15 mouse cellular contexts compared by ENCODE assay signal in genomic region chr16:77154831-77155230, GRCm38 (mm10).
"Had no signal": no experiment of that assay in that cellular context is flagged by ENCODE, and none has a peak within 500 bp of the region (broad histone marks: within the 10 kb centered on the region; RNA-seq: fewer than 3 reads in every experiment).

No protein-coding gene starts in this region.

- H3K27ac ChIP-seq: macrophage; midbrain, embryonic 13.5 days; neural tube, embryonic 12.5 days; stomach, embryonic 15.5 days; stomach, postnatal 0 days had no signal

- ATAC-seq: liver, postnatal 0 days; midbrain, embryonic 13.5 days; midbrain, embryonic 16.5 days had no signal

- H3K4me2 ChIP-seq: midbrain, embryonic 11.5 days; midbrain, embryonic 13.5 days; neural tube, embryonic 12.5 days; stomach, embryonic 15.5 days had no signal

- H3K4me3 ChIP-seq: megakaryocyte, embryonic 14.5 days; midbrain, embryonic 13.5 days; neural tube, embryonic 12.5 days; stomach, embryonic 15.5 days had no signal

- H3K36me3 ChIP-seq: midbrain, embryonic 13.5 days; neural tube, embryonic 12.5 days; stomach, embryonic 15.5 days had no signal

- H3K9ac ChIP-seq: liver, postnatal 0 days; midbrain, embryonic 13.5 days; neural tube, embryonic 12.5 days; stomach, embryonic 15.5 days had no signal

- DNase-seq: liver, postnatal 0 days; lung, adult 2 months; lung, postnatal 10 days; right cerebral cortex, postnatal 14 days; thymus, adult 2 months; thymus, postnatal 25 days; thymus, postnatal 4 days had no signal

- H3K4me1 ChIP-seq: megakaryocyte, embryonic 14.5 days; midbrain, embryonic 13.5 days; neural tube, embryonic 12.5 days; stomach, embryonic 15.5 days had no signal

- H3K27me3 ChIP-seq: megakaryocyte, embryonic 14.5 days; midbrain, embryonic 13.5 days; neural tube, embryonic 12.5 days; stomach, embryonic 15.5 days had no signal

- H3K9me3 ChIP-seq: megakaryocyte, embryonic 14.5 days; midbrain, embryonic 13.5 days; neural tube, embryonic 12.5 days; stomach, embryonic 15.5 days had no signal
